Mouse (Mus musculus) G1E (cell line): ENCODE results near the gene Fbxo28. TPM values are rescaled to one million over a fixed set of nuclear protein-coding genes. Genes with fewer than 3 reads are reported as not detected.

Experiments used
- polyA plus RNA-seq: library from polyadenylated mRNA; stranded (reverse); fragments of >175 nt; gene quantifications from 2 replicates; pipeline ENCODE4 v1.2.3, GENCODE M21; 2012
- total RNA-seq, 2 experiments: library from RNA; stranded (forward) in 1 of 2; stranded (reverse) in 1 of 2; fragments of 200-1000 nt in 1 of 2; fragments of >200 nt in 1 of 2; fragmentation: Nextera tagmentation in 1 of 2; gene quantifications; 2 replicates each; pipeline ENCODE4 v1.2.3; 2014 to 2017

Gene Fbxo28
- total and polyA plus RNA-seq, 3 experiments, result 23.9 to 27.5 (median 26.5) TPM

Other genes with a start within 250 kb of the Fbxo28 start
- gene Srp9, start 216.9 kb downstream of the Fbxo28 start, total RNA-seq (2014; fragmentation: Nextera tagmentation), result 54.2 and 59.0 TPM in 2 replicates
- gene Srp9, start 216.9 kb downstream of the Fbxo28 start, total RNA-seq (2017), result 133 and 134 TPM in 2 replicates
- 35.5 and 37.8 TPM in 2 replicates for gene Srp9, start 216.9 kb downstream of the Fbxo28 start, polyA plus RNA-seq
- gene Vmn1r1, start 177.1 kb downstream of the Fbxo28 start, total RNA-seq (2014; fragmentation: Nextera tagmentation), result not detected in 2 replicates
- 0.06 and 0.22 TPM in 2 replicates for gene Vmn1r1, start 177.1 kb downstream of the Fbxo28 start, total RNA-seq (2017)
- not detected in 2 replicates for gene Vmn1r1, start 177.1 kb downstream of the Fbxo28 start, polyA plus RNA-seq
- gene Degs1, start 58.8 kb downstream of the Fbxo28 start, total RNA-seq (2014; fragmentation: Nextera tagmentation), result 75.6 and 86.3 TPM in 2 replicates
- 59.1 and 65.5 TPM in 2 replicates for gene Degs1, start 58.8 kb downstream of the Fbxo28 start, total RNA-seq (2017)
- 19.2 and 21.3 TPM in 2 replicates for gene Degs1, start 58.8 kb downstream of the Fbxo28 start, polyA plus RNA-seq
- 20.5 and 28.1 TPM in 2 replicates for gene Trp53bp2, start 67.5 kb upstream of the Fbxo28 start, total RNA-seq (2014; fragmentation: Nextera tagmentation)
- 5.5 and 7.6 TPM in 2 replicates for gene Trp53bp2, start 67.5 kb upstream of the Fbxo28 start, total RNA-seq (2017)
- gene Trp53bp2, start 67.5 kb upstream of the Fbxo28 start, polyA plus RNA-seq, result 10.1 and 16.7 TPM in 2 replicates
- not detected in 2 replicates for gene Capn2, start 176.0 kb upstream of the Fbxo28 start, total RNA-seq (2014; fragmentation: Nextera tagmentation)
- 0.12 and 0.33 TPM in 2 replicates for gene Capn2, start 176.0 kb upstream of the Fbxo28 start, total RNA-seq (2017)
- gene Capn2, start 176.0 kb upstream of the Fbxo28 start, polyA plus RNA-seq, result not detected in 2 replicates
- not detected in 2 replicates for gene Capn8, start 223.4 kb upstream of the Fbxo28 start, total RNA-seq (2014; fragmentation: Nextera tagmentation)
- not detected in 2 replicates for gene Capn8, start 223.4 kb upstream of the Fbxo28 start, total RNA-seq (2017)
- not detected in 2 replicates for gene Capn8, start 223.4 kb upstream of the Fbxo28 start, polyA plus RNA-seq